Mouse (Mus musculus) Patski (cell line): Measurements from ENCODE around the gene Timm13. TPM values are rescaled to one million over a fixed set of nuclear protein-coding genes. Genes with fewer than 3 reads are reported as not detected.
A peak's percentile ranks its signal among the peaks of the same experiment; 100 is the strongest.

ENCODE experiments used
- ATAC-seq: fragments of 100-300 bp; one replicate; pipeline ENCODE4 v1.8.0; 2021
- CTCF ChIA-PET: fragments of 350-600 bp; sonication (Branson Sonifier 250); formaldehyde crosslinking; loops from one replicate; lab custom pipeline; 2022; ENCODE audit warnings: inconsistent platforms; lab: Charles Lee
- POLR2A ChIA-PET: fragments of 350-600 bp; sonication (Branson Sonifier 250); formaldehyde crosslinking; loops from one replicate; lab custom pipeline; 2022; ENCODE audit warnings: antibody characterized with exemption, inconsistent platforms; lab: Charles Lee
- DNase-seq: peaks from one replicate; pipeline ENCODE4 v3.0.0-alpha.2; 2011; ENCODE audit warnings: low read depth, low spot score
- H3K27me3 ChIP-seq: fragments of 371-371 bp; one replicate; pipeline ENCODE4 v1.5.1; 2021
- CTCF ChIP-seq: fragments of 100-300 bp; IDR thresholded peaks from one replicate; pipeline ENCODE4 v1.5.1; 2021
- in situ Hi-C: fragments of 300-500 bp; cut with MboI; formaldehyde crosslinking; loops from 3 replicates; pipeline ENCODE4 v1.11.1; 2018; ENCODE audit warnings: low pct_unique_long_range_greater_than_20kb, mixed read lengths
- polyA plus RNA-seq: library from polyadenylated mRNA; unstranded; gene quantifications from one replicate; pipeline ENCODE4 v1.2.3, GENCODE M21; 2021

Timm13 gene
- 253 TPM for polyA plus RNA-seq

GRCm38 (mm10) chr10:80900318-80901247 is at the start of gene Timm13:
Gene Timm13, minus strand, starts transcription at chr10:80900969.
- peak; percentile 98 for DNase-seq
- peak; percentile 75 for ATAC-seq
- in situ Hi-C loops = no loop called here
- CTCF ChIA-PET = interaction anchor here (1.4 kb wide), 1 partner anchor 20 kb away, joined by 3 read pairs; no protein-coding TSS in a partner anchor
- H3K27me3 ChIP-seq = no peaks in the 10 kb centered on the region
- POLR2A ChIA-PET = interaction anchor here (1.5 kb wide), 1 partner anchor 17 kb away, joined by 6 read pairs; the partner anchor contains the start of gene Lmnb2
- no peak for TF ChIP-seq CTCF

DNA sequence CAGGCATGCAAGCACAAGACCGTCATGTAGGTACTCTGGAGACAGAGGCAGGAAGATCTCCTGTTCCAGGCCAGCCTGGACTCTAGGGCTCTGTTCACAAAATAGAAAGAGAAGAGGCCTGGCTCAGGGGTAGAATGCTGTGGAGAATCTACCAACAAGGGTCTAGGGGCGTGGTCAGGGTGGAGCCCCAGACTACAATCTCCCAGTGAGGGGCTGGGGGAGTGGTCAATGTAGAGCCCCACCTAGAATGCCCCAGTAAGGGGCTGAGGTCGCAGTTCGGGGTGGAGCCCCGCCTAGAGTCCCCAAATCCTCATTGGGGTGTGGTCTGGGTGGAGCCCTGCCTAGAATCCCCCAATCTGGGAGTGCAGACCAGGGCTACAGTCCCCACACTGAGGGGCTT is 49.5 kb upstream of the Timm13 start:
- ATAC-seq = no peak
- no peak for TF ChIP-seq CTCF
- DNase-seq = no peak
- in situ Hi-C loops = no loop called here
- CTCF ChIA-PET = interaction anchor here (0.8 to 1.2 kb wide), 2 partner anchors 9 to 20 kb away, joined by 3 read pairs; no protein-coding TSS in a partner anchor
- H3K27me3 ChIP-seq = no peaks in the 10 kb centered on the region
- POLR2A ChIA-PET = interaction anchor here (1.9 kb wide), 1 partner anchor 20 kb away, joined by 6 read pairs; the partner anchor contains the start of gene Gadd45b

DNA sequence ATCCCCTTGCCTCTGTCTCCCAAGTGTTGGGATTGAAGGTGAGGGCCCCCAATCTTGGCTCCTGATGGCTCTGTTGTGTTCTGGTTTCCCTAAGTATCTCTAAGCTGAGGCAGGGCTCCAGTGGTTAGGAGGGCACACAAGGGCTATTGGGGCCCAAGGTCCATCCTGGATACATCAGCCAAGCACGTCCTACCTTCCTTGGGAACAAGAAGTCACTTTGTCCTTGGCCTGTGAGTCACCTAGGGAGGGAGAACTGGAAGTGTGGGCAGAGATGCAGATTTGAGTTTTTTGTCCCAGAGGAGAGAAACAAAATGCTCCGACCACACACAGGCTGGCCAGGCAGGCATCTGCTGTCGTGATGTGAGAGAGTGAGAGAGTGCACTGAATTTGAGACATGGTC is 48.3 kb upstream of the Timm13 start:
- in situ Hi-C loops = no loop called here
- DNase-seq = no peak
- CTCF ChIA-PET = interaction anchor here (1.2 kb wide), 1 partner anchor 10 kb away, joined by 3 read pairs; no protein-coding TSS in a partner anchor

GRCm38 (mm10) chr10:80948570-80948969 is 47.8 kb upstream of the Timm13 start:
- CTCF ChIA-PET = no interaction called here
- peak; percentile 15 for ATAC-seq
- TF ChIP-seq CTCF = no peak
- POLR2A ChIA-PET = no interaction called here
- in situ Hi-C loops = no loop called here
- H3K27me3 ChIP-seq = no peaks in the 10 kb centered on the region
- no peak for DNase-seq

More for the DNA sequence above, 48.3 kb upstream of the Timm13 start:
- no peak for ATAC-seq
- POLR2A ChIA-PET = interaction anchor here (1.9 kb wide), 1 partner anchor 18 kb away, joined by 6 read pairs; the partner anchor contains the start of gene Gadd45b
- no peak for TF ChIP-seq CTCF
- H3K27me3 ChIP-seq = no peaks in the 10 kb centered on the region

- ATAC-seq (peak; percentile 37), DNase-seq (no peak)
- no peak for TF ChIP-seq CTCF
- CTCF ChIA-PET = interaction anchor here (1.1 kb wide), 1 partner anchor 10 kb away, joined by 3 read pairs; no protein-coding TSS in a partner anchor
- POLR2A ChIA-PET = interaction anchor here (1.2 kb wide), 1 partner anchor 13 kb away, joined by 4 read pairs; no protein-coding TSS in a partner anchor
- in situ Hi-C loops = no loop called here
- H3K27me3 ChIP-seq = no peaks in the 10 kb centered on the region
Observed at GRCm38 (mm10) chr10:80947802-80948201, 47.0 kb upstream of the Timm13 start.

- no peak for TF ChIP-seq CTCF
- ATAC-seq = no peak
- H3K27me3 ChIP-seq = no peaks in the 10 kb centered on the region
- in situ Hi-C loops = no loop called here
- ChIA-PET POLR2A (interaction anchor here (1.0 to 1.2 kb wide), 2 partner anchors 9 to 14 kb away, joined by 3 to 4 read pairs; no protein-coding TSS in a partner anchor), CTCF (interaction anchor here (0.9 to 1.3 kb wide), 7 partner anchors 9 to 44 kb away, joined by 3 to 4 read pairs (median 3); partner anchors contain the start of gene Gadd45b)
- no peak for DNase-seq
Observed at GRCm38 (mm10) chr10:80946684-80947437, 46.1 kb upstream of the Timm13 start.

- ATAC-seq (no peak), DNase-seq (no peak)
- ChIA-PET POLR2A (interaction anchor here (1.2 to 1.4 kb wide), 3 partner anchors 10 to 11 kb away, joined by 3 to 6 read pairs (median 4); no protein-coding TSS in a partner anchor), CTCF (interaction anchor here (1.0 to 2.2 kb wide), 6 partner anchors 9 to 51 kb away, joined by 3 to 6 read pairs (median 4); partner anchors contain the start of gene Gadd45b)
- in situ Hi-C loops = no loop called here
- H3K27me3 ChIP-seq = no peaks in the 10 kb centered on the region
- TF ChIP-seq CTCF = no peak
Observed at GRCm38 (mm10) chr10:80944231-80944630, 43.5 kb upstream of the Timm13 start.

GRCm38 (mm10) chr10:80943701-80944100 is 42.9 kb upstream of the Timm13 start:
- TF ChIP-seq CTCF = no peak
- ATAC-seq (no peak), DNase-seq (no peak)
- CTCF ChIA-PET = interaction anchor here (0.7 to 2.2 kb wide), 5 partner anchors 9 to 52 kb away, joined by 3 to 6 read pairs (median 5); partner anchors contain the start of gene Gadd45b
- H3K27me3 ChIP-seq = no peaks in the 10 kb centered on the region
- in situ Hi-C loops = no loop called here
- POLR2A ChIA-PET = interaction anchor here (0.7 to 1.4 kb wide), 4 partner anchors 10 to 186 kb away, joined by 3 to 6 read pairs (median 4); no protein-coding TSS in a partner anchor

- TF ChIP-seq CTCF = no peak
- in situ Hi-C loops = no loop called here
- no peaks in the 10 kb centered on the region for H3K27me3 ChIP-seq
- ATAC-seq = no peak
- no peak for DNase-seq
- POLR2A ChIA-PET = interaction anchor here (1.0 to 1.4 kb wide), 3 partner anchors 10 to 12 kb away, joined by 3 to 6 read pairs (median 4); no protein-coding TSS in a partner anchor
- CTCF ChIA-PET = interaction anchor here (1.2 to 2.2 kb wide), 3 partner anchors 12 to 52 kb away, joined by 4 to 6 read pairs (median 5); no protein-coding TSS in a partner anchor
Observed at GRCm38 (mm10) chr10:80942919-80943318, 42.1 kb upstream of the Timm13 start.
